Mouse (Mus musculus) erythroblast, embryonic 14.5 days (primary cell): ENCODE measurements around the gene Wap. TPM values are rescaled to one million over a fixed set of nuclear protein-coding genes. Genes with fewer than 3 reads are reported as not detected.

ENCODE experiments used
- H3K27me3 ChIP-seq: 2 replicates; pipeline ENCODE4 v1.6.1; 2012; ENCODE audit warnings: inconsistent platforms; ENCODE audit not compliant: control insufficient read depth
- H3K36me3 ChIP-seq: 2 replicates; pipeline ENCODE4 v1.6.1; 2012; ENCODE audit warnings: mild to moderate bottlenecking, inconsistent platforms; ENCODE audit not compliant: control insufficient read depth
- H3K4me1 ChIP-seq: 2 replicates; pipeline ENCODE4 v1.6.1; 2012; ENCODE audit warnings: inconsistent platforms; ENCODE audit not compliant: control insufficient read depth
- H3K4me3 ChIP-seq: replicated peaks from 2 replicates; pipeline ENCODE3; 2012; ENCODE audit warnings: moderate library complexity, mild to moderate bottlenecking, inconsistent platforms
- H3K9me3 ChIP-seq: 2 replicates; pipeline ENCODE4 v1.6.1; 2012; ENCODE audit warnings: low read length, inconsistent platforms, mixed read lengths; ENCODE audit not compliant: control insufficient read depth
- GATA1 ChIP-seq: IDR thresholded peaks from 2 replicates; pipeline ENCODE4 v1.6.1; 2012; ENCODE audit warnings: low read length, inconsistent platforms, mixed read lengths
- TAL1 ChIP-seq: IDR thresholded peaks from 3 replicates; pipeline ENCODE4 v1.6.1; 2012; ENCODE audit warnings: low read length, inconsistent platforms, mixed read lengths
- polyA plus RNA-seq: library from polyadenylated mRNA; stranded (reverse); fragments of >175 nt; gene quantifications from 2 replicates; pipeline ENCODE4 v1.2.3, GENCODE M21; 2012

The Wap gene
- polyA plus RNA-seq, result not detected in 2 replicates

- Histone ChIP-seq H3K27me3 (no peaks in the 10 kb centered on the region; the same call in 1 of the 2 replicates), H3K4me3 (no peak within 1 kb of the TSS), H3K36me3 (no peaks in the 10 kb centered on the region), H3K9me3 (no peaks in the 10 kb centered on the region), H3K4me1 (no peaks in the 10 kb centered on the region)
- TF ChIP-seq GATA1 (no peak), TAL1 (no peak)
Observed at GRCm38 (mm10) chr11:6638537-6638936, at the start of gene Wap. Gene Wap (minus strand): TSS chr11:6638637.

GRCm38 (mm10) chr11:6684741-6685140 is 46.3 kb upstream of the Wap start:
- no peak for TF ChIP-seq GATA1
- TF ChIP-seq TAL1, result no peak
- Histone ChIP-seq H3K4me3 (no peak overlapping the region), H3K36me3 (no peaks in the 10 kb centered on the region), H3K27me3 (no peaks in the 10 kb centered on the region), H3K9me3 (peaks cover 7% of the 10 kb centered on the region), H3K4me1 (peaks cover 7% of the 10 kb centered on the region)

GRCm38 (mm10) chr11:6680397-6680818 is 42.0 kb upstream of the Wap start:
- Histone ChIP-seq H3K4me3 (no peak overlapping the region), H3K9me3 (peaks cover 7% of the 10 kb centered on the region), H3K4me1 (peaks cover 9% of the 10 kb centered on the region), H3K36me3 (no peaks in the 10 kb centered on the region), H3K27me3 (no peaks in the 10 kb centered on the region)
- TF ChIP-seq GATA1 (no peak), TAL1 (no peak)

GRCm38 (mm10) chr11:6679694-6680396 is 41.4 kb upstream of the Wap start:
- Histone ChIP-seq H3K4me1 (peaks cover 9% of the 10 kb centered on the region), H3K9me3 (peaks cover 7% of the 10 kb centered on the region), H3K4me3 (peak overlapping the region; percentile 30), H3K27me3 (no peaks in the 10 kb centered on the region), H3K36me3 (no peaks in the 10 kb centered on the region)
- TF ChIP-seq TAL1 (no peak), GATA1 (no peak)

- TF ChIP-seq GATA1 (no peak), TAL1 (no peak)
- H3K36me3 ChIP-seq, result no peaks in the 10 kb centered on the region
- H3K4me1 ChIP-seq, result peaks cover 9% of the 10 kb centered on the region
- H3K27me3 ChIP-seq, result no peaks in the 10 kb centered on the region
- no peak overlapping the region for H3K4me3 ChIP-seq
- H3K9me3 ChIP-seq, result no peaks in the 10 kb centered on the region
Observed at GRCm38 (mm10) chr11:6677530-6677929, 39.1 kb upstream of the Wap start.

- Histone ChIP-seq H3K4me3 (no peak overlapping the region), H3K9me3 (no peaks in the 10 kb centered on the region), H3K36me3 (no peaks in the 10 kb centered on the region), H3K27me3 (no peaks in the 10 kb centered on the region), H3K4me1 (peaks cover 9% of the 10 kb centered on the region)
- TF ChIP-seq GATA1, result no peak
- no peak for TF ChIP-seq TAL1
Observed at GRCm38 (mm10) chr11:6676641-6677040, 38.2 kb upstream of the Wap start.

GRCm38 (mm10) chr11:6675402-6675801 is 37.0 kb upstream of the Wap start:
- Histone ChIP-seq H3K4me1 (peaks cover 7% of the 10 kb centered on the region), H3K36me3 (no peaks in the 10 kb centered on the region), H3K9me3 (no peaks in the 10 kb centered on the region), H3K4me3 (no peak overlapping the region), H3K27me3 (no peaks in the 10 kb centered on the region)
- TF ChIP-seq TAL1 (no peak), GATA1 (no peak)

GRCm38 (mm10) chr11:6674701-6675100 is 36.3 kb upstream of the Wap start:
- Histone ChIP-seq H3K4me1 (peaks cover 1% of the 10 kb centered on the region), H3K36me3 (no peaks in the 10 kb centered on the region), H3K4me3 (no peak overlapping the region), H3K27me3 (no peaks in the 10 kb centered on the region), H3K9me3 (no peaks in the 10 kb centered on the region)
- TF ChIP-seq TAL1 (no peak), GATA1 (no peak)

- no peaks in the 10 kb centered on the region for H3K4me1 ChIP-seq
- H3K4me3 ChIP-seq, result no peak overlapping the region
- TF ChIP-seq GATA1 (no peak), TAL1 (no peak)
- no peaks in the 10 kb centered on the region for H3K9me3 ChIP-seq
- H3K36me3 ChIP-seq, result no peaks in the 10 kb centered on the region
- H3K27me3 ChIP-seq, result no peaks in the 10 kb centered on the region
Observed at GRCm38 (mm10) chr11:6670826-6671225, 32.4 kb upstream of the Wap start.

GRCm38 (mm10) chr11:6670044-6670443 is 31.6 kb upstream of the Wap start:
- no peaks in the 10 kb centered on the region for H3K4me1 ChIP-seq
- no peak overlapping the region for H3K4me3 ChIP-seq
- no peaks in the 10 kb centered on the region for H3K36me3 ChIP-seq
- no peak for TF ChIP-seq GATA1
- TF ChIP-seq TAL1, result no peak
- H3K27me3 ChIP-seq, result no peaks in the 10 kb centered on the region
- H3K9me3 ChIP-seq, result no peaks in the 10 kb centered on the region
